Mouse (Mus musculus): Measurements from ENCODE around the gene Prmt7.

DNA sequence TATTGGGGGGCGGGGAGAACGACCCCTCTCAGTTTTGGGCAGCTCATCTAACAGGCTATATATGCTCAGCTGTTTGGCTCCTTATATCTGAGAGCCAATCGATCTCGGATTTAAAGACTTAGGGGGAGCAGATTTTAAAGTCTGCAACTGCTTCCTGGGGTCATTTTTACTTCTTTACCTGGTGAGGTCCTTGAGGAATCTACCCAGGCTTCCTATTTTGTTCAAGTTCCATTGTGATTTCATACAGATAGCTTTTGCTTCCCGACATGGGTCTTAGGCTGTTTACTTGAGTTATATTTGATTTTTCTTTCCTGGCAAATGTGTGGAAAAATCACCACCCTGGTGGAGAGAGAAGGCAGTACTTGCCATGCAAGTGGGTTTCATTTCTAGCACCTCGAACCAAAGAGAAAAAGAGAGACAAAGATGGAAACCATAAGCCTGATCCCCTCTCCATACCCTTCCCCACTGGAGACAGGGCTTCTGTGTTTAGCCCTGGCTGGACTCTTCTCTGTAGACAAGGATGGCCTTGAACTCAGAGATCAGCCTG lies 40.7 kb upstream of the Prmt7 start:
- TF ChIP-seq CTCF (IDR thresholded peaks at IDR 0.05; ENCODE audit: low read depth, low read length), result no peak
- no peak for TF ChIP-seq POLR2A (IDR thresholded peaks at IDR 0.05; ENCODE audit: extremely low read depth, insufficient read depth, low read length)
